10 mouse cellular contexts compared by ENCODE assay signal in the genomic region with DNA sequence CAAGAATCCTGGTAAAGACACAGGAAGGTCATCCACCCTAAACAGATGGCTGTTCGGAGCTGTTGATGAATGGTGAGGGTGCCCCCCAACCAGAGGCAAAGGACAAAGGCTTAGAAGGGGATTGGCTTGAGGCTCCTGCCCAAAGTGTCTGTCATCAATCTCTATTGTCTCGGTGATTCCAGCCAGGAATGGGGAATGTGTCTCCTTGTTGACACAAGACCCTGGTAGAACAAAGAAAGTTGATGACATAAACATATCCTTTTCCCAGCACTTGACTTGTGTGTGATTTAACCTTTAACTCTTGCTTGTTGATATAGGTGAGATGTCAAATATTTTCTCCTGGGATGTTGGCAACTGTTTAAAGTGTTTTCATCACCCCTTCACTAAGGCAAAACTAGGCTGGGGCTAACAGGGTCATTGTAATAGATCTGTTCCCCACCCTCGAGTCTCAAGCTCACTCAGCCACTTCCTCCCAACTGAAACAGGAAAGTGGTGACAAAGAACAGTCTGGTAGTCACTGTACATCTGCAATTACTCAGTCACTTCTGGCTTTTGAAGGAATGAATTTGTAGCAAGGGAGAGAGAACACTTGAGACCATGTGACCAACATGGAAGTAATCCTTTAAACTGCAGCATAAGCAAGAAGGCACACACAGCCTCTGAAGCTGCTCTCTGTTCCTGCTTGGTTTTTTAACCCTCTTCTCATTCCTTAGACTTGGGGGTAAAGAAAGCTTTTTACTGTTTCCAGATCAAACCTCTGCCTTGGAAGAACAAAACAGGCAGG. TPM values are rescaled to one million over a fixed set of nuclear protein-coding genes. Genes with fewer than 3 reads are reported as not detected.
A peak's percentile ranks its signal among the peaks of the same experiment; 100 is the strongest.
DNase-seq lines count a peak whose midpoint lies in the region; ATAC-seq and TF ChIP-seq lines count a peak whose summit lies in the region.
"Had no signal": no experiment of that assay in that cellular context is flagged by ENCODE, and none has a peak within 500 bp of the region (broad histone marks: within the 10 kb centered on the region; RNA-seq: fewer than 3 reads in every experiment).

No protein-coding gene starts in this region.

- no peak overlapping the region for H3K4me2 ChIP-seq in neural tube, embryonic 13.5 days
- H3K4me2 ChIP-seq in heart, embryonic 11.5 days: no peak overlapping the region
- H3K4me2 ChIP-seq: neural tube, embryonic 12.5 days had no signal

- WGBS in neural tube, embryonic 13.5 days: 10% methylated on average over 3 of the region's 3 CpGs
- WGBS in heart, embryonic 11.5 days (ENCODE audit: insufficient replicate concordance): 16% methylated on average over 3 of the region's 3 CpGs
- 55% methylated on average over 3 of the region's 3 CpGs for WGBS in thymus, adult 2 months

- no peak for DNase-seq in neural tube, embryonic 10.5 days (ENCODE audit: extremely low spot score, low spot score)
- DNase-seq in kidney, postnatal 4 days: peak; percentile 13 to 35
- peak; percentile 80 for DNase-seq in yolk sac, embryonic 10.5 days (ENCODE audit: low spot score)
- DNase-seq in thymus, adult 2 months: no peak
- DNase-seq in B cell, adult 2 months: no peak
- DNase-seq in cerebellum, postnatal 10 days: no peak
- DNase-seq: gastrocnemius, postnatal 25 days had no signal

- no peaks in the 10 kb centered on the region for H3K4me1 ChIP-seq in neural tube, embryonic 13.5 days (replicated peaks)
- H3K4me1 ChIP-seq in heart, embryonic 11.5 days (ENCODE audit: control insufficient read depth, insufficient read depth, low read length): peaks cover 2% of the 10 kb centered on the region; the same call in 1 of the 2 replicates
- no peaks in the 10 kb centered on the region for H3K4me1 ChIP-seq in thymus, adult 2 months (replicated peaks; ENCODE audit: control insufficient read depth, insufficient read depth, low read length)
- H3K4me1 ChIP-seq: neural tube, embryonic 12.5 days had no signal

- H3K9ac ChIP-seq in neural tube, embryonic 13.5 days: no peak overlapping the region
- no peak overlapping the region for H3K9ac ChIP-seq in heart, embryonic 11.5 days (ENCODE audit: low read depth, low read length)
- H3K9ac ChIP-seq: neural tube, embryonic 12.5 days had no signal

- peak overlapping the region; percentile 10; the same call in 1 of the 2 replicates for H3K27ac ChIP-seq in neural tube, embryonic 13.5 days (replicated peaks)
- peak overlapping the region; percentile 59 for H3K27ac ChIP-seq in heart, embryonic 11.5 days (ENCODE audit: low read depth, low read length)
- no peak overlapping the region for H3K27ac ChIP-seq in thymus, adult 2 months (ENCODE audit: control insufficient read depth, insufficient read depth, low read length)
- H3K27ac ChIP-seq: neural tube, embryonic 12.5 days had no signal

- ATAC-seq in neural tube, embryonic 13.5 days (ENCODE audit: low read depth): no peak
- peak; percentile 61; the same call in 1 of the 2 replicates for ATAC-seq in heart, embryonic 11.5 days (replicated peaks; ENCODE audit: insufficient number of reproducible peaks, low FRiP score, low TSS enrichment)

- H3K36me3 ChIP-seq in neural tube, embryonic 13.5 days: no peaks in the 10 kb centered on the region
- no peaks in the 10 kb centered on the region for H3K36me3 ChIP-seq in heart, embryonic 11.5 days (ENCODE audit: control insufficient read depth, insufficient read depth, low read length)
- no peaks in the 10 kb centered on the region for H3K36me3 ChIP-seq in thymus, adult 2 months (ENCODE audit: control insufficient read depth, insufficient read depth, low read length)
- H3K36me3 ChIP-seq: neural tube, embryonic 12.5 days had no signal

- no peaks in the 10 kb centered on the region for H3K9me3 ChIP-seq in neural tube, embryonic 13.5 days
- H3K9me3 ChIP-seq in heart, embryonic 11.5 days (replicated peaks; ENCODE audit: control insufficient read depth, low read length): no peaks in the 10 kb centered on the region
- H3K9me3 ChIP-seq: neural tube, embryonic 12.5 days had no signal

- no peak overlapping the region for H3K4me3 ChIP-seq in neural tube, embryonic 13.5 days
- no peak overlapping the region for H3K4me3 ChIP-seq in heart, embryonic 11.5 days (ENCODE audit: low read depth, low read length)
- no peak overlapping the region for H3K4me3 ChIP-seq in thymus, adult 2 months (ENCODE audit: control insufficient read depth, insufficient read depth, low read length)
- H3K4me3 ChIP-seq: neural tube, embryonic 12.5 days had no signal

- H3K27me3 ChIP-seq in neural tube, embryonic 13.5 days: no peaks in the 10 kb centered on the region
- H3K27me3 ChIP-seq in heart, embryonic 11.5 days (ENCODE audit: control insufficient read depth, insufficient read depth, low read length): no peaks in the 10 kb centered on the region
- no peaks in the 10 kb centered on the region for H3K27me3 ChIP-seq in thymus, adult 2 months (ENCODE audit: control insufficient read depth, insufficient read depth, low read length)
- H3K27me3 ChIP-seq: neural tube, embryonic 12.5 days had no signal

- no peak for TF ChIP-seq CTCF in thymus, adult 2 months (IDR thresholded peaks at IDR 0.05; ENCODE audit: borderline replicate concordance, control insufficient read depth, extremely low read depth, insufficient read depth, low read length, poor library complexity)

- TF ChIP-seq POLR2A in thymus, adult 2 months (IDR thresholded peaks at IDR 0.05; ENCODE audit: control insufficient read depth, extremely low read depth, insufficient read depth, low read length, poor library complexity): no peak

RNA-seq across cellular contexts. Expression of a gene that starts 39.4 kb away (rescaled TPM):
- polyA plus RNA-seq in neural tube, embryonic 13.5 days (2015; fragmentation: Nextera tagmentation; extraction: Ambion mirVana): 30.8 and 37.9 TPM in 2 replicates
- 46.0 and 52.2 TPM in 2 replicates for polyA plus RNA-seq in heart, embryonic 11.5 days (2014; fragmentation: Nextera tagmentation; extraction: Ambion mirVana)
- polyA plus RNA-seq in thymus, adult 2 months (2012; rRNA removed): 7.0 and 9.4 TPM in 2 replicates

Comparison
In these comparisons a context has a peak if more than half of its experiments do, and no peak if none do; other contexts are left out.
1. DNase-seq: peak in kidney, postnatal 4 days (2 of 2) and yolk sac, embryonic 10.5 days (single experiment); none in neural tube, embryonic 10.5 days (single experiment), thymus, adult 2 months (single experiment), B cell, adult 2 months (0 of 2) and cerebellum, postnatal 10 days (0 of 2).